Mouse (Mus musculus) thymus, postnatal 25 days (tissue): ENCODE data around the gene Smyd1.

Source experiments
- DNase-seq: peaks from one replicate; pipeline ENCODE4 v3.0.0; 2022

Smyd1 gene

DNA sequence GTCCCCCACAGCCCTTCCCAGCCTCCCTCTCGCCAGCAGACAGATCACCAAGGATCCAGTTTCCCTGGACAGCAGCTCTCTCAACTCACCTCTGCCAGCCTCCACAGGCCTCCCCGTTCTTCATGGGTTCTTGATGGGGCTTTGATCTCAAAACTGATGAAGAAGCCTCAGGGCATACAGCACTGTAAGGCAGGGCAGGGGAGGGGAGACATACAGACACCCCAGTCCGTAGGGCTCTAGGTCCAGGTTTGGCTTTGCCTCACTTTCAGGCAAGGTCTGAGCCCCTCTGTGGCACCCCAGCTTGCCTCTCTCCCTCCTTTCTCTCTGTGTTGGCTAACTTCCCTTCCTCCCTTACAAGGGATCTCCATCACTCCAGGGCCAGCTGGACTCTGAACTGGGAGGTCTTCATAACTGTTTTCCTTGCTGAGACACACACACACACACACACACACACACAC is at the start of gene Smyd1:
Gene Smyd1, minus strand, starts transcription at position 408 of the 458 bp plus-strand sequence.
- peak; percentile 60 for DNase-seq

DNA sequence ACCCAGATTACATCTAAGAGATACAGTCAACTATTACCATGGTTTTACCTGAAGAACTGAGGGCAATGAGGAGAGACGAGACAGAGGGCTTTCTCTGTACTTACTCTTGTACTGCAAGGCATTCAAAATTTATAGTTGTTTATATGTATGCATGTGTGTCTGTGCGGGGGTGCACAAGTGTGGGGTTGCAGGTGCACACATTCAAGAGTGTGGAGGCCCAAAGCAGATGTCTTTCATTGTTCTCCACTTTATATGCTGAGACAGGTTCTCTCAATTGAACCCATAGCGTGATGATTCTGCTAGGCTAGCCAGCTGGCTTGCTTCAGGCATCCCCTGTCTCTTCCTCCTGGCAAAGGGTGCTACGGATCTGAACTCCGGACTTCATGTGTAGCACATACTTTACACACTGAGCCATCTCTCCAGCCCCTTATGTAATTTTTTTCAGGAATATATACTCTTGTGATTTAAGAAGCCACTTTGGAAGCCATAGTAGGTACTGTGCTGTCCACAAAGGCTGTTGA is 49.1 kb upstream of the Smyd1 start:
- DNase-seq: peak; percentile 75

DNA sequence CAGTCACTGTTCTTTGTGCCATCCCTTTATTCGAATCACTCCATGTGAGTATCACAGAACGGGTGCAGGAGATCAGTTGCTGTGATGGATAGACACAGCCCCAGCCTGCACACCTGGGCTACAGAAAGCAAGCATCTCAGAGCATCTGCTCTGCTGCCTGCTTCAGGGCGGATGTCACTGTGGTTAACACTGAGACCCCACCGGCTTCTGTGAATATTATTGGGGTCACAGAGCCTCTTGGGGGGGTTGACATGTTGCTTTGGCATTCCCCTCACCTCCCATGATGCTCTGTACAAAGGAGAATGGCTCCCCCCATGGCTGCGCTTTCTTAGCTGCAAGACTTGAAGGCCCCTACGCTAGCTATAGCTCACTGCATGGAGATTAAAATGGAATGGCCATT is 47.4 kb upstream of the Smyd1 start:
- peak; percentile 87 for DNase-seq

DNA sequence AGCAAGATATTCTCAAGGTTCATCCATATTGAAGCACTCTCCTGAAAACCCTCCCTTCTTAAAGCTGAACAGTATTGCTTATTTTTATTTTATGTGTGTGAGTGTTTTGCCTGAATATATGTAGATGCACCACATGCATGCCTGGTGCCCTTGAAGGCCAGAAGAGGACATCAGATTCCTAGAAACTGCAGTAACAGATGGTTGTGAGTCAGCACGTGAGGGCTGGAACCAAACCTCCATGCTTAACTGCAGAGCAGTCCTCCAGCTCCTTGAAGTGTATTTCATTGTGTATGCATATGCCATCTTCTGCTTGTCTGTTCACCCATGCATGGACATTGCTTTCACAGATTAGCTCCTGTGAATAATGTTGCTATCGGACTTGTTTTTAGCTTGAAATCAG is 42.0 kb upstream of the Smyd1 start:
- DNase-seq: no peak

DNA sequence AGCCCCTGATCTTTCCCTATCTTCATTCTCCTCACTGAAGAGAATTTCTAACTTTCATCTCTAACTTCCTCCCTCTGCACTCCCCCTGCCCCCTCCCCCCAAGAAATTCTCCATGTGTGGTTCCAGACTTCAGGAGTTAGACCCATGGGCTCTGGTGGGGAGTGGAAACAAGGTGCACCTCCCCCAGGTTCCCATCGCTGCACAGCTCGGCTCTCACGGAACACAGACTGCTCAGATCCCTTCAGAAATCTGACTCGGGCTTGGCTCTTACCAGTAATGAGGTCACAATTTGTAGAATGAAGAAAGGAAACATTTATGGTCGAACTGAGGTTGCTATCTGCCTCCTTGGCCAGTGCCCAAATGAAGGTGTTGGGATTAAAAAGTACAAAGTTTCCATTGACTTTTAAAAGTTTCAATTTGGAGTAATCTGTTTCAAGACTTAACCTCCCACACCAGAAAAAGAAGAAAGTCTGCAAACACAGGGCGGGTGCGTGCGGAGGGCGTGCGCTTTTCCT is 39.2 kb upstream of the Smyd1 start:
- DNase-seq: peak; percentile 52

DNA sequence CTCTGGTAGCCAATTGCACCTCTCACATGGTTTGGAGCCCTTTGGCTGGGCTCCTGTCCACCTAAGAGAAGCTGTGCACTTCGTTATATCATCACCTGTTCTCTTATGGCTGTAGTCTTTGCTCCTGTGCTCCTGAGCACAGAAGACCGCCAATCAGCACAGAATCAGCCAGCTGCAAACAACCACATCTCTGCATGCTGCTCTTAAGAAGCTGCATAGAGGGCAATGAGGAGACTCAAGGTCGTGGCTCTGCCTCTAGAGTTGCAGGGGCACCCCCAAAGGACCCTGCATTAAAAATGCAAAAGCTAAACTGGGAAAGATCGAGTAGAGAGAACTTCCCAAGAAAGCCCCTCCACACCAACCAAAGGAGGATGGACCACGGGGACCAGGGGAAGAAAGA is 38.7 kb upstream of the Smyd1 start:
- peak; percentile 77 for DNase-seq

DNA sequence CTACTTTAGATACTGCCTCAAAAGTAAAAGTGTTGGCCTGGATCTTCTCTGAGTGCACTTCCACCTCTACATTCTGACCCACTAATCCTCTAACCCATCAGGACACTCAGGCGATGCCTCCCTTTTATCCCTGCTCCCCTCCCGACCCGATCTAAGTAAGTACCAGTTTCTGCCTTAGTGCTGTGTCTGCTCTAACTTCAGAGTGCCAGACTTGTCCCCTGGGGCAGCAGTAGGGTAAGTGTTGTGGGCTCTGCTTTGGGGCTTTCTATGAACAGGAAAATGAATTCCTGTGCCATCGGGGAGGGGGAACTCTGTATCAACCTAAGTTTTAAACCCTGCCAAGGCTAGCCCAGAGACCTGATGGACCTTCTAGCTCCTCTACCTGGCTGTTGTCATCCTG is 38.2 kb upstream of the Smyd1 start:
- peak; percentile 63 for DNase-seq

DNA sequence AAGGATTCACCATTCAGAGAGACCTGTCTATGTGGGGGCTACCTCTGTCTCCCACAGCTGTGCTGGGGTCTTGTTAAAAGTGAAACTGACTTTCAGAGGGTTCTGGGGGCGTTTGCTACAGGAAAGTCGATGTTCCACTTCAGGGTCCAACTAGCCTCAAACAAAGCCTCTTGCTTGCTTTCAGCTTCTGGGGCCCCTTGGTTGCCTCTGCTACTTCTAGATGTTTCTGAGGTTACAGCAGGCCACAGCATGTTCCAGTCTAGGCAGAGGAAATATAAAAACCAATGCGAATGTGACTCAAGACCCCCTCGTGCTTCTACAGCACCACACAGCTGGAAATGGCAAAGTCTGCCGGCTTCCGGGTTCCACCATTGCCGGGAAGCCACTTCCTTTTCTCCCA is 35.5 kb upstream of the Smyd1 start:
- peak; percentile 76 for DNase-seq

DNA sequence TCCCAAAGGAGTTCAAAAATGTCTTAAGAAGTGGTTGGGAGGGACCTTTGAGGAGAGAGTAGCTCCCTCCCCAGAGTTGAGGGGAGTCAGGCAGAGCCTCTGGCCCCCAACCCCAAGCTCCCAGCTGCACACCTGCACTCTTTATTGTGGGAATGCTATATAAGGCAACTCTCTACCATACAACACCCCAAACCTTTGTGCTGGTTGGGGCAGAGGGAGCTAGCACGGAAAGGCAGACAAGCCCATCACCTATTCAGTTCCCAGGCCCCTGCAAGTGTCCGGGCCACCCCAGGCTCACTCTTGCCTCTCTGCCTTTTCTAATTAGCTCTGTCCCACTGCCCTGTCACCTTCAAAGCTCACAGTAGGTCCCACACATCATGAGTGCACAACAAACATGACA is 31.7 kb upstream of the Smyd1 start:
- peak; percentile 88 for DNase-seq

DNA sequence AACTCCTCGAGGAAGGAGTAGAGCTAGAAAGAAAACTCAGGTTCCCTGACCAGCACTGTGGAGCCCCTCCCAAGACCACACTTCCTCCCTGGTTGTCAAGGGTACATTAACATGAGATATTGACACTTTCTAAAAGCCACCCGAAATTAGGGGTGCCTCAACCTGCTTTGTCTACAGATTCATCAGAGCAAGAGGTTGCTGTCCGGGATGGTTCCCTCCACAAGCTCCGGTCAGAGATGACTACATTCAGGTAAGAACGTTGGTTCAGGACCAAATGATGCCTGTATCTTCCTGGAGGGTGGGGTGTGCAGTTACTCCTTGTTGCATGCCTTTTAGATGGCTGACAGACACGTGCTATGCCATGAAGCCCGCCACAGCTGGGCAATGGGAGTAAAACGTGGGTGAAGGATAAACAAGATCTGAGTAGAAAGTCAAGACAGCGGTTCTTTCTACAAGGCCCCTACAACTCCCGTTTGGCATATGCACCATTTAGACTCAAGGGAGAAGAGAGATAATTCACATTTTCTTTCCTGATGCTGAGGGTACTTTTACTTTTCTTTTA is 30.9 kb upstream of the Smyd1 start:
- DNase-seq: peak; percentile 61

DNA sequence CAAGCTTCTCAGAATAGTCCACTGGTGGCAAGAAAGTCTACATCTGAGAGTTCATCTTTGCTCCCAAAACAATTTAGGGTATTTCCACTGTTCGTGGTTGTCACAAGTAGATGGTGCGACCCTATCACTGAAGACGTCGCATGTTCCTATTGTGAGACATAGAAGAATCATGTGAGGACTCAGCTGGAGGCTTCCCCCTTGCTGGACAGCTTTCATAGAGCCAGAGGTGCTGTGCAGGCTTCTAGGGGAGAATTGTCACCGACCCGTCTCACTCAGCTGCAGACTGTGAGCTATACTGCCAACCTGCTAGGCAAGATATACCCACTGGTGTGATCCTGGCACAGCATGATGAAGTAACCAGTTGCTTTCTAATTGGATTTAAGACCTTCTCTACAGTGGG is 30.2 kb upstream of the Smyd1 start:
- peak; percentile 64 for DNase-seq

DNA sequence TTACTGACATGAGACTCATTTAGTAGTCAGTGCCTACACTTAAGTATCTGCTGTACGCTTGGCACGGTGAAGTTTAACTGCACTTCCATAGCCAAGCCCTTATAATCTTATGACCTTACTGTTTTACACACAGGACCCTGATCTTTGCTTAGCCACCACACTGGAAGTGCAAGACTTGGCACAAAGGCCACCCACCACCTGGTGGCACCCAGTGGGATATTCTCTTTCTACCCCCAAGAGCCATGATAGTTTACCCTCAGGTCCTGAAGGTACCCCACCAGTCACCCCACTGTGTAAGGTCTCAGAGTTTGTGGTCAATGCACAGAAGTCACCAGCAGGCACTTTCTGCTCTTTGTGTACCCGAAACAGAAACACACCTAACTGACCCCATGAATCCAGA is 29.2 kb upstream of the Smyd1 start:
- DNase-seq: peak; percentile 80

DNA sequence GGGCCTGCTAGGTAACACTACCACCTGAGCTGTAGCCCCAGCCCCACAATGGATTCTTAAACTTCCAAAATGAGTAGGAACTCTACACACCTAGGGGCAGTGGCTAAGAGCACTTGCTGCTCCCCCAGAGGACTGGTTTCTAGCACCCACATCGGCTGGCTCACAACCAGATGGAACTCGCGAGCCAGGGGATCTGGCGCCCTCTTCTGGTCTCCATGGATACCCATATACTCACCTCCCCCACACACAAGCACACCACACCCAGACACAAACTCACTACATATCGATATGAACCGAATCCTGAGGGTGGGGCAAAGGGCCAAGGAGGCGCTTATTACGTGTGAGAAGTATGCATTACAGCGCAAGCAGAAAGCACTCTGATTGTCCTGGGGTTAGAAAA is 26.0 kb upstream of the Smyd1 start:
- DNase-seq: no peak

DNA sequence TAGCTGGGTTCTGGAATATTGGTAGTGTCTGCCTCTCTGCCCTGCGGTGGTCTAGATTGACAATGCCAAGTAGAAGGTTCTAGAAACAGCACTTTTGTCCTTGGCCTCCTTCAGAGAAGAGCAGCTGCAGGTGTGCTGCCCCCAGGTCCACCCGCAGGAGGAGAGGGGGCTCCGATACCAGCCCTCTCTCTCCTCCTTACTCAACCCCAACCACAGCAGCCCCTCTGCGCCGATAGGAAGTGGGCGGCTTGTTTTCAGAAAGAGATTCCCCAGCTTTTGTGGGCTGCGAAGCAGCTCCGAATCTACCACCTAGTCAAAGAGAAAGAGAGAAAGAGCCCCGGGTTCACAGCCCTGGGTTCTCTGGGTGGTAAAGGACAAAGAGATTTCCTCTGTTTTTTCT is 19.1 kb upstream of the Smyd1 start:
- peak; percentile 90 for DNase-seq

DNA sequence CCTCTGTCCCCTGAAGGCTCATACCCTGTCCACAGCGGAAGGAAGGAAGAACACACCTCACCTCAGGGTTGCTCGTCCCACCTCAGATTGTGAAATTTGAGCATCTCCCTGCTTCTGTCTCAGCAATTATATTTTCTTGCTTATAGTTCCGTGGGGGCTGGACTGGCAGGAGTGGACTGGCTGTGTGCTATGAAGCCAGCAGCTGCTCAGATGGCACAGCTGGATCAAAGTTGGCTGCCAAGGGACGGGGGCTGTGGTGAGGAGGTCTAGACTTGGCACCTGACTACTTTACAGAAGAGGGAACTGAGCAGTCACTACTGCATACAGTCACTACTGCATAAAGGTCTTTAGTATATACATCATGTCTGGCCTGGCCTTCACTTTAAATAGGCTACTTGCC is 17.3 kb upstream of the Smyd1 start:
- DNase-seq: peak; percentile 75

DNA sequence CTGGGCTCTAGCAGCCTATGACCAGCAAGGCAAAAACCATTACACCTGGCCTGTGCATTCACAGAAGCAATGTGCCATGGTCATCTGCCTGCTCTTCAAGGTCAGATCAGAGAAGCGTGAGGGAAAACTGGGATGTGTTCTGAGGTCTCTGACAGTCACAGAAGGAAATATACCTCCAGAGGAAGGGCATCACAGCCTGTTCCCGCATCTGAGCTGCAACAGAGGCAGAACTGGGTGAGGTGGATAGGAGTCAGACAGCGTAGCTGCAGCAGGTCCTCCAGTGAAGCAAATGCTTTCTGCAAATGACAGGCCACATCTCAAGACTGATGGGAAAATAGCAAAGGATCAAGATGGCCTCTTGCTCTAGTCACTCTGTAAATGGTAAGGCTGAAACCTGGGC is 16.9 kb upstream of the Smyd1 start:
- peak; percentile 64 for DNase-seq

DNA sequence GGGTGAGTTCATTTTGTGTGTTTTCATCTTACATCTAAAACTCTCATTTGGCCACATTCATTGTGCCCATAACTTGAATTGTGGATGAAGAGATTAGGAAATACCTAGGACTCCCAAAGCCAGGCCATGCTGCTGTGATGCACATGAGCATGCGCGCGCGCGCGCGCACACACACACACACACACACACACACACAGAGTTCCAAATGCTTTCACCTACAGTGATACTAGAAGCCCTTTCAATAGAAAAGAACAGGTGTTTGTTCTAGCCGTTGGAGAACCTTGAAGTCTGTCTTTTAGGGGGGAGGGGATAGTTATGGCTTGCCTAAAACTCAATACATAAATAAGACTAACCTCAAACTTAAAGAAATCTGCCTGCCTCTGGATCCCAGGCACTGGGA is 15.6 kb upstream of the Smyd1 start:
- peak; percentile 73 for DNase-seq

DNA sequence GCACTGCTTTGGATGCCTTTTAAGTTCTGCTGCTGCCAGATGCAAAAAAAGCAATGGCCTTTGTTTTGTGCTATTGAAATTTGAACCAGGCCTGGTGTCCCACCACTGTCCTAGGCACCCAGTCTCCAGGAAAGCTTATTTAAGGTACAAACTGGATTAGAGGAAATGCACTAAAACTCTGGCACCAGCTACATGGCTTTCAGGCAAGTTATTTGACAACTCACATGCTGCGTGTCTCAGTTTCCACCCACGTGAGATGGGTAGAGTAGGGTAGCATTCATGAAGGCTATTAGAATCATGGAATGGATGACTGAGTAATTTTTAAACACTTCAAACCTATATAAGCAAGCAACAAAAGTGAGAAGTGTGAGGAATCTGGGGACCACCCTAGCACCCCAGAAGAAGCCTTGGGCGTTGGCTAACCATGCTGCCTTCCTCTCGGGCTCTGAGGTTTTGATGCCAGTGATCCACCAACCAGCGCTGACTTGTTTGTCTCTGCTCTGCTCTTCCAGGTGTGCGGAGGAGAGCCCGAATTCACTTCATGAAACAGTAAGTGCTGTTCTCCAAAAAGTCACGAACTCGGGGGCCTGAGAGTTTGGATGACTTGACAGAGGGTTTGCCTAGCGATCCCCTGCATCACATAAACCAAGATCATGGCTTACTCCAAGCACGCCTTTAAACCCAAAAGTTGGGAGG is 11.7 kb upstream of the Smyd1 start:
- DNase-seq: peak; percentile 74

DNA sequence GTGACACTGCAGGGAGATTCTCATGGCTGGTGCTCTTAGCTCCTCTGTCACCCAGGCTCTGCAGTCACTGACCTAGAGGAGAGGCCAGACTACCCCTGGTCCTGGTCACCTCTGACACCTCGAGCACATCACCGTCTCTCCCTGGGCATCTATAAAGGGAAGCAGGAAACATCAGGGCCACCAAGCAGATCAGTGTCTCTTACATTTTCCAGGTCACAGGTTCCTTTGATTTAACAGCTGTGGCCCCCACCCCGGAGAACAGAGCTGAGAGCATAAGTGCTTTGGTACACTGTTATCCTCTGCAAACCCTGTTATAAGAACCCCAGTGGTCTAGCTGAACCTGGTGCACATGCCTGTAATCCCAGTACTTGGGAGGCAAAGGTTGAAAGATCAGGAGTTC is 11.0 kb upstream of the Smyd1 start:
- DNase-seq: peak; percentile 70

DNA sequence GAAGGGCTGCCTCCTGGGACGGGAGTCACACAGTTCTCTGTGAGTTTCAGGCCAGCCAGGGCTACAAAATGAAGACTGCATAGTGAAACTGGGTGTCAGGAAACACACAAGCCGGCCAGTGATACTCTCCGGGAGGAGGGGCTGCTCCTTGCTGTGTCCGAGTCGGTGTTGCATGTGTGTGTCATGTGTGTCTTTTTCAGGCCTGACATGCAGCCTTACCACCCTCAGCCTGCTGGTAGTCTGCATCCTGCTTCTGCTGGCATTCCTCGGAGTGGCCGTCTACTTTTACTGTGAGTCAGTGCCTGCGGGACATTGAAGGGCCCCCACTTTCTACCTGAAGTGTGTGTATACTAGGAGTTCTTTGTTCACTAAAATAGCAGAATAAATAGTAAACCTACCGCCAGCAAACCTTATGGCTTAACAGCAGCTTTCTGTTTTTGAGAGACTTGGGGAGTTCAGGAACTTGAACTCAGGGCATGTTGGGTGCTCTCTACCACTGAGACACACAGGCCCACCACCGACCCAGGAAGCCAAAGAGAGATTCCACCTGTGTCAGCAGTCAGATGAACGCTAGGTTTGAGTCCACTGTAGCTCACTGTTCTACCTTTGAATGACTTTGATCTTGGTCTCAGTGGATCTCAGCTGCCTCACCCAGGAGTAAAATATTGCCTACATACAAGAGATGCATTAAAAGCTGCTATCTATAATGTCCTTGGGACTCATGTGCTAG is 10.4 kb upstream of the Smyd1 start:
- DNase-seq: peak; percentile 68

DNA sequence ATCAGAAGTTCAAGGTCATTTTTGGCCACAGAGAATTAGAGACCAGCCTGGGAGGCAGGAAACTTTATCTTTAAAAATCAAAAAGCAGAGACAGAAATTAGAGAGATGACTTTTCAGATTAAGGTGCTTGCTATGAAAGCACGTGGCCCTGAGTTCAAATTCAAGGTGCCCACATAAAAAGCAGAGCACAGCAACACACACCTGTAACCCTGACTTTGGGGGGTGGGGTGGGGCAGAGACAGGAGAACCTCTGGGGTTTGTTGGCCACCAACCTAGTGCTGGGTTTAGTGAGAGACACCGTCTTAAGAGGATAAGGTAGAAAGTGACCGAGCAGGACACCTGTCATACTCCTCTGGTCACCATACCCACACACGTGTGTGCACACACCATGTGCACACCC is 9.5 kb upstream of the Smyd1 start:
- DNase-seq: peak; percentile 75

DNA sequence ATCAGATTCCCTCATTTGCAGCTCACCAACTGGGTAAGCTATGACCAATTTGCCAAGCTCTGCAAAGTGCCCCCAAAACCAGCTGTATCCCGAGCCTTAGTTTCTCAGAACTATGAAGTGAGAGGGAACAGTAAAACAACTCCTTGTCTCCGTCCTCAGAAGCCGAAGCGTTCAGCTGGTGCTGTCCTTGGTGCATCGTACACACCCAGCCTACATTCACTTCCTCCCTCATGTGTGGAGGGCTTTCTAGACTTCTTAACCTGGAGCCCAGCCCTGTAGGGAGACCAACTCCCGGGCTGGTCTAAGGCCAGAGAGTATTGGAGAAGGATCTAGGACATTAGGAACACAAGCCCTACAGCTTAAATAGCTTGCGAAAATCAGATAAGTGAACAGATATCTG is 8.5 kb upstream of the Smyd1 start:
- DNase-seq: peak; percentile 62

DNA sequence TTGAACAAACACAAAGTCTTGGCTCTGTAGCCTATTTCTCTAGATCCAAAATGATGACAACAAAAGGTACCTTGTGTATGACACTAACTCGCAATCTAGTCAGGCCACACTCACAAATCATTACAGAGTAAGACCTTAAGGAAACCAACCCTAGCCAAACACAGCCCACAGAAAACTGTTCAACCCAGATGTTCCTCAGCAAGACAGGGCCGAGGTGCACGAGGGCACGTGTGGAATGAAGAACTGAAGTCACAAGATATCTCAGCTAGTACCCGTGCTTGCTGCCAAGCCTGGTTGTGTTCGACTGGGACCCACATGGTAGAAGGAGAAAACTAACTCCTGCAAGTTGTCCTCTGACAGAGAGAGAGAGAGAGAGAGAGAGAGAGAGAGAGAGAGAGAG is 7.8 kb upstream of the Smyd1 start:
- DNase-seq: peak; percentile 59

DNA sequence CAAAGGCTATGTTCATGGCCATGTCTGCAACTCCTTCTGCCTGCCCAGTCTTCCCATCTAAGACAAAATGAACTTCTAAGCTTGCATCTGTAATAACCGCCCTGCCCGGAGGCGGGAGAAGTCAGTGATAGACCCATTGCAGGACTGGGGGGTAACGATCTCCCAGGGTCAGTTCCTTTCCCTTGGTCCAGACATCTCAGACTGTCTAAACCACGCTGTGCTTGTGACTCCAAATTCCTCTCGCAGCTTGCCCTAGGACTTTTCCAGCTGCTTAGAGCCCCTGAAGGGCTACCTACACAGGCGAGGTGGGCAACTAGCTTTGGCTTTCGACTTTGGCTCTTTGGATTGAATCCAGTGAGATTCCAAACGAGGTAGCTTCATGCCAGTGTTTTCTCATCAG is 2.8 kb upstream of the Smyd1 start:
- peak; percentile 59 for DNase-seq
